Mouse (Mus musculus) heart, embryonic 12.5 days (tissue): Measurements from ENCODE around the gene Gm20388. TPM values are rescaled to one million over a fixed set of nuclear protein-coding genes. Genes with fewer than 3 reads are reported as not detected.
A peak's percentile ranks its signal among the peaks of the same experiment; 100 is the strongest.

ENCODE experiments used
- ATAC-seq: fragments of 200-750 bp; cut with Nextera tagmentation; 2 replicates; pipeline ENCODE4 v1.8.0; 2017; ENCODE audit warnings: moderate TSS enrichment, moderate library complexity; ENCODE audit not compliant: insufficient number of reproducible peaks, low FRiP score
- H3K27ac ChIP-seq: fragments of 300-500 bp; sonication (generic); 2 replicates; pipeline ENCODE4 v1.5.1; 2016; ENCODE audit warnings: mild to moderate bottlenecking, moderate library complexity; ENCODE audit not compliant: poor library complexity, severe bottlenecking
- H3K27me3 ChIP-seq: fragments of 300-500 bp; sonication (generic); replicated peaks from 2 replicates; pipeline ENCODE4 v1.6.1; 2016; ENCODE audit warnings: mild to moderate bottlenecking, moderate library complexity
- H3K36me3 ChIP-seq: fragments of 300-500 bp; sonication (generic); 2 replicates; pipeline ENCODE4 v1.6.1; 2016; ENCODE audit warnings: mild to moderate bottlenecking, moderate library complexity
- H3K4me1 ChIP-seq: fragments of 300-500 bp; sonication (generic); replicated peaks from 2 replicates; pipeline ENCODE4 v1.6.1; 2016; ENCODE audit warnings: mild to moderate bottlenecking
- H3K4me2 ChIP-seq: fragments of 300-500 bp; sonication (generic); 2 replicates; pipeline ENCODE4 v1.6.1; 2016; ENCODE audit warnings: mild to moderate bottlenecking, moderate library complexity
- H3K4me3 ChIP-seq: fragments of 300-500 bp; sonication (generic); 2 replicates; pipeline ENCODE4 v1.5.1; 2016; ENCODE audit warnings: mild to moderate bottlenecking
- H3K9ac ChIP-seq: fragments of 300-500 bp; sonication (generic); 2 replicates; pipeline ENCODE4 v1.6.1; 2016; ENCODE audit warnings: mild to moderate bottlenecking, moderate library complexity
- H3K9me3 ChIP-seq: fragments of 300-500 bp; sonication (generic); replicated peaks from 2 replicates; pipeline ENCODE4 v1.6.1; 2016; ENCODE audit warnings: mild to moderate bottlenecking, moderate library complexity
- WGBS: fragments of 180-500 bp; shearing (Covaris S2); methylation state at CpG from one replicate; pipeline ENCODE4 v1.1.7; 2016; 5-methylcytosine and 5-hydroxymethylcytosine counted together
- polyA plus RNA-seq: library from polyadenylated mRNA; unstranded; fragments of >200 nt; fragmentation: Nextera tagmentation; extraction: Ambion mirVana; gene quantifications from 2 replicates; pipeline ENCODE4 v1.2.1, GENCODE M21; 2016

Gm20388 gene
- polyA plus RNA-seq, 1 experiment from 2014 or later = not detected

DNA sequence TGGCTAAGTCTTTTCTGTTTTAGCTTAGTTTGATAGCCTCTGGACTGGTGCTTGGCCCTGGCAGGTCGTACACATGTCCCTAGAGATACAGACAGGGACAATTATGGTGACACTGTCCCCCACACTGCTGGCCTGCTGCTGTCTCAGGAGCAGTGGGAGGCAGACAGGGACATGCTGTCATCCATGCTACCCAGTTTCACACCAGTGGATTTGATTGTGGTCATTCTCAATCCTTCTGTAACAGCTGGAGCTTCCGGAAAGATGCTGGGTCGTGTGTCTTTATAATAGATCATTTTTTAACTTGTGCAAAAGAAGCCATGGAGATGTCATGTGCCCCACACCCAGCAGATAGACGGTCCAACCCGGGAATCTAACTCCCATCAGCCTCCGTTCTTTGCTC lies 2334.5 kb downstream of the Gm20388 start:
- no peak overlapping the region for H3K4me2 ChIP-seq
- no peak for ATAC-seq
- H3K9ac ChIP-seq = no peak overlapping the region
- no peaks in the 10 kb centered on the region for H3K27me3 ChIP-seq
- H3K4me1 ChIP-seq = peaks cover 34% of the 10 kb centered on the region
- no peaks in the 10 kb centered on the region for H3K36me3 ChIP-seq
- H3K4me3 ChIP-seq = no peak overlapping the region
- no peaks in the 10 kb centered on the region for H3K9me3 ChIP-seq
- no peak overlapping the region for H3K27ac ChIP-seq
- WGBS = 76% methylated on average over 6 of the region's 6 CpGs

DNA sequence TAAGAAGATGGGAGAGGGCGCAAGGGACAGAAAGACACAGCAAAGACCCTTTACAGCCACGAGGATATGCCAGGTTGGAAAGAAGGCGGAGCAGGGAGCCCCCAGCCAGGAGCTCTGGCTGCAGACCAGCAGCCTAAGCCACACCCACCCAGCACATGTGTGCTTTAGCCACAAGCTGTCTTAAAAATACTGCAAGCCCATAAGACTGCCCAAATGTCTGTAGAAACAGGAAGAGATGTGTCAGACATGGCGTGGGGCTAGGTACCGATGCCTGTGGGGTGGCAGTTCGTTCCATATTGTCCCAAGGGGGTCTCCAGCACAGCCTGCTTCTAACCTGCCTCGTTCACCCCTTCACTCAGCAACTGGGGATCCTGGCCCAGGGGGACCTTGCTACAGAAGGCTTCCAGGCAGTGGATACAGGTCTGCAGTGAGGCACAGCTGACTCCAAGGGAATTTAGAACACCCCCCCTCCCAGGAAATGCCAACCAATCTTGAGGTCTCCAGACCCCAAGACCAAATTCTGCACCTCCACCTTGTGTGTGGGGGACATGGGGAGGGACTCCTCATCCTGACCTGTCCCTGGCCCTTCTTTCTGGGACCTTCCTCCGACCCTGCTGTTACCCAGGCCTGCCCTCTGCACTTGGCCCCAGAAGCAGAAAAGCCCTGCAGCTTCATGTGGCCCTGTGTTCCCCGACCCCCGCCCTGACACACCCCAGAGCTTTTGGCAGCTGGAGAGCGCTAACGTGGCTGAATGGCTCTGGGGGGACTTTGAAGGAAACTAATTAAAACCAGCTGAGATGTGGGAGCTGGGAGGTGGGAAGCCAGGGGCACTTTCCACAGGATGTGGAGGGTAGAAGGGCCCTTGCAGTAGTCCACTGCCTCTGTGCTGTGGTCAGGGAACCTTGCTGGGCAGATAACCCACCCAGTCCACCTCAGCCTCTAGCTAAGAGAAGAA lies 2335.9 kb downstream of the Gm20388 start:
- Histone ChIP-seq H3K27ac (no peak overlapping the region), H3K36me3 (no peaks in the 10 kb centered on the region), H3K9me3 (no peaks in the 10 kb centered on the region), H3K4me1 (peaks cover 34% of the 10 kb centered on the region), H3K4me2 (no peak overlapping the region), H3K27me3 (no peaks in the 10 kb centered on the region), H3K9ac (no peak overlapping the region), H3K4me3 (no peak overlapping the region)
- 46% methylated on average over 12 of the region's 12 CpGs for WGBS
- ATAC-seq = no peak

DNA sequence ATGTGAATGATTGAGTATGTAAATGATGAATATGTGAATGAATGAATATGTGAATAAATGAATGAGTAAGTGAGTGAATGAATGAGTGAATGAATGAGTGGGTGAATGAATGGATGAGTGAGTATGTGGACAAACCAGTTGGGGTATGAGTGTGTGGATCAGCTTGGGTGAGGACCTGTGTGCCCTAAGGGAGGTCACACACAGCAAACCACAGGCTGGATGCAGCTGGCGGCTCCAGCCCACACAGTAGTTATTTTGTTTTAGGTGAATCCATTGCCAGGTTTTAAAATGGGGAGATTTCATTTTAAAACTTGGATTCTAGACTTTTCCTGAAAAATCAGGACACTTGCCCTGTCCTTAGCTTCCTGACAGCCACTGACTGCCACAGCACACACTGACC lies 2341.1 kb downstream of the Gm20388 start:
- Histone ChIP-seq H3K4me1 (peaks cover 17% of the 10 kb centered on the region), H3K9me3 (no peaks in the 10 kb centered on the region), H3K9ac (no peak overlapping the region), H3K36me3 (no peaks in the 10 kb centered on the region), H3K4me3 (no peak overlapping the region), H3K27me3 (peaks cover 32% of the 10 kb centered on the region), H3K27ac (no peak overlapping the region), H3K4me2 (no peak overlapping the region)
- ATAC-seq = no peak
- WGBS = 83% methylated on average over 1 of the region's 1 CpGs

DNA sequence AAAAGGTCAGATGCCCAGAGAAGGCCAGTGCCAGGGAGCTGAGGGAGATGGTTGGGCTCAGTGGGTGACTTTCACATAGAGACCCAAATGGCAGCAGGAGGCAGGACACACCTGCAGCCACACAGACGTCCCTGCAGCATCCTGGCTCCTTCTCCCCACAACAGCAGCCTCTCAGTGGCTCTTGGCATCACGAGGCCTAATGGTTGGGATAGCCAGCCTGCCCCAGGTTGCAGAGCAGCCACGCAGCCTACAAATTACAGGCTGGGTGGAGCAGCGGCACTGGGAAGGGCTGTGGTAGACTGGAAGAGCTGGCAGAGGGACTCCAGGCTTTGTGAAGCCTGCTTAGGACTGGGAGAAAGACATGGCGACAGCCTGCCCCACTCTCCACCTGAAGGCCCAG lies 2341.7 kb downstream of the Gm20388 start:
- 65% methylated on average over 5 of the region's 5 CpGs for WGBS
- no peak overlapping the region for H3K27ac ChIP-seq

DNA sequence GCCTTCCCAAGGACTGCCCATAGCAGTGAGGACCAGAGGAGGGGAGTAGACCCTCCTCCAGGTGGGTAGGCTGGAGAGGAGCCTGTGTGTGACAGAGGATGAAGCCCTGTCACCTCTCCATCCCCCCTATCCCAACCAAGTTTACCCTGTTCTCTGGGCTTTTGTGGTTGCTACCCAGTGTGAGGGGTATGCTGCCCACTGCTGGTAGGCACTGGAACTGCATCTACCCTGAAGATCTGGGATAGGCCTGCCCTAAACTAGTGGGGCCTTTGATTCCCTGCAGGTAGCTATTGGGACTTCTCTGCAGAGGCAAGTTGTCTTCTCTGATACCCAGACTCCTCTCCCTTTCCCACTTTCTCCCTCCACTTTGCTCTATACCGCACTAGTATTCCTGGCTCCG lies 2348.7 kb downstream of the Gm20388 start:
- Histone ChIP-seq H3K4me1 (peaks cover 8% of the 10 kb centered on the region), H3K9ac (no peak overlapping the region), H3K9me3 (no peaks in the 10 kb centered on the region), H3K36me3 (no peaks in the 10 kb centered on the region), H3K4me2 (no peak overlapping the region), H3K27me3 (peaks cover 64% of the 10 kb centered on the region), H3K4me3 (no peak overlapping the region), H3K27ac (no peak overlapping the region)
- no peak for ATAC-seq
- 59% methylated on average over 2 of the region's 2 CpGs for WGBS

More for the DNA sequence above, 2341.7 kb downstream of the Gm20388 start:
- Histone ChIP-seq H3K4me2 (no peak overlapping the region), H3K36me3 (no peaks in the 10 kb centered on the region), H3K9me3 (no peaks in the 10 kb centered on the region), H3K4me3 (no peak overlapping the region), H3K9ac (no peak overlapping the region), H3K4me1 (peaks cover 14% of the 10 kb centered on the region), H3K27me3 (peaks cover 32% of the 10 kb centered on the region)
- ATAC-seq = no peak

DNA sequence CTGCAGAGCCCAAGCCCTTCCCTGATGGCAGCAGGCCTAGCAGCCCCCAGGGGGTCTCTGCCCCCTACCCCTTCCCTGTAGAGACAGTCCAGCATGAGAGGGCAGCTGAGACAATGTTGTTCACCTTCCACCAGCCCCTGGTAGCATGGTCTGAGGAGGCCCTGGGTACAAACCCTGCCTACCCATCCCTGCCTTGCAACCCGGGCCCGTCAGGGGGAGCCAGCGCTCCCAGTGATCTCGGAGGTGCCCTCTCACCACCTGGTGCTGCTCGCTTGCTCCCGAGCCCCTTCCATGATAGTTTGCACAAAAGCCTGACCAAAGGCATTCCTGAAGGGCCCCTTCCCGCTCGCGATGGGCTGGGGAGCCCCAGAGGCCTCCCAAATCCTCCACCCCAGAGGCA lies 2350.1 kb downstream of the Gm20388 start:
- Histone ChIP-seq H3K27ac (no peak overlapping the region), H3K27me3 (peaks cover 60% of the 10 kb centered on the region), H3K9me3 (no peaks in the 10 kb centered on the region), H3K4me3 (no peak overlapping the region), H3K36me3 (no peaks in the 10 kb centered on the region), H3K4me1 (peaks cover 4% of the 10 kb centered on the region), H3K4me2 (no peak overlapping the region), H3K9ac (no peak overlapping the region)
- 63% methylated on average over 9 of the region's 9 CpGs for WGBS
- no peak for ATAC-seq

DNA sequence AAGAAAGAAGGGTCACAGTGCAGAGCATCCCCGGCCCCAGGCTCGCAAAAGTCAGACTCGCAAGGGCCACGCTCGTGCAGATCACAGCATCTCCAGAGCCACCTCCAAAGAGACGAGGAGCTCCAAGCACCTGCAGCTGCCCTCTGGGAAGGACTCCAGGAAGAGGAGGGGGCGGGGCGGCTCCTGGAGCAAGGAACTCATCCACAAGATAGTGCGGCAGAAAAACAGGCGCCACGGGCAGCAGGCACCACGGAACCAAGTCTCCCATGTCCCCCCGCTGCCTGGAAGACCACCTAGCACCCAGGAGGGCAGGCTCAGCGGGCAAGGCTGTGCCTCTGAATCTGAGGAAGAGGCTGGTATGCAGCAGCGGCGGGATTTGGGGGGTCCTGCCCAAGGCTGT lies 2352.2 kb downstream of the Gm20388 start:
- Histone ChIP-seq H3K27me3 (peaks cover 65% of the 10 kb centered on the region), H3K4me2 (no peak overlapping the region), H3K27ac (no peak overlapping the region), H3K9me3 (no peaks in the 10 kb centered on the region), H3K36me3 (no peaks in the 10 kb centered on the region), H3K9ac (no peak overlapping the region), H3K4me1 (no peaks in the 10 kb centered on the region), H3K4me3 (no peak overlapping the region)
- WGBS = 61% methylated on average over 16 of the region's 16 CpGs
- no peak for ATAC-seq

DNA sequence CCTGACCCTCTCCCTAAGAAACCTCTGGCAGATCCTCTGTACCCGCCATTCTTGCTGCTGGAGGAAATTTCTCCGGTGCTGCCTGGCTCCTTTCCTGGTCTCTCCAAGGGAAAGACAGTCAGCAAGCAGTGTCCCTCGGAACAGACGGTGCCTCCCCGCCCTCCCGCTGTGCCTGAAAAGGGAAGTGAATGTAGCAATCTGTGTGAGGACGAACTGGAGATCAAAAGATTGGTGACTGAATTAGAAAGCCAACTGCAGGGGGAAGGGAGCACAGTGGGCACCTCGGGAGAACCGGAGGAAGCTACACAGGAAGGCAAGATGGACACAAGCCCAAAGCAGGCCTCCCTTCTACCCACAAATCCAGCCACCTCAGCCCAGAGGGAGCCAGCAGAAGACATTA lies 2353.6 kb downstream of the Gm20388 start:
- no peak for ATAC-seq
- no peak overlapping the region for H3K27ac ChIP-seq
- no peak overlapping the region for H3K9ac ChIP-seq
- H3K4me3 ChIP-seq = no peak overlapping the region
- H3K4me1 ChIP-seq = 0 out of 2 replicates have a peak, but pooled peaks cover 5% of the 10 kb centered on the region
- H3K4me2 ChIP-seq = no peak overlapping the region
- H3K36me3 ChIP-seq = no peaks in the 10 kb centered on the region
- H3K27me3 ChIP-seq = peaks cover 66% of the 10 kb centered on the region
- no peaks in the 10 kb centered on the region for H3K9me3 ChIP-seq
- 37% methylated on average over 9 of the region's 9 CpGs for WGBS

DNA sequence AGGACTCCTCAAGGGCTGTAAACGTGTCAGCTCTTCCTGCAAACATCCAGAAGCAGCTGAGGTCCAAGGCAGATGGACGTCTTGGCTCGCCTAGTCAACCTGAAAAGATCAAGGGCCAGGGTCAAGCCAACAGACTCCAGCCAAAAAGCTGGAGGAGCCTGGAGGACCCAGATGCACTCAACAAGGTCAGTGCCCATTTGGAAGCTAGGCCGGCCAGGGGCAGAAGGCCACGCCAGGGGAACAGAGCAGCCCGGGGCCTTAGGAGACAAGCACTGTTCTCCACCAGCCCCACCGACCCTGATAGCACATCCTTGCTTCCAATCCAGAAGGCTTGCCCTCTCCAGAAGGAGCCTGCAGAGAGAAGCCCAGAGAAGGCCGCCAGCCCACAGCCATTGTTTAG lies 2354.9 kb downstream of the Gm20388 start:
- Histone ChIP-seq H3K9ac (no peak overlapping the region), H3K27ac (no peak overlapping the region), H3K4me3 (no peak overlapping the region), H3K9me3 (no peaks in the 10 kb centered on the region), H3K4me1 (0 out of 2 replicates have a peak, but pooled peaks cover 9% of the 10 kb centered on the region), H3K27me3 (peaks cover 70% of the 10 kb centered on the region), H3K4me2 (no peak overlapping the region), H3K36me3 (no peaks in the 10 kb centered on the region)
- ATAC-seq = no peak
- 81% methylated on average over 8 of the region's 8 CpGs for WGBS

DNA sequence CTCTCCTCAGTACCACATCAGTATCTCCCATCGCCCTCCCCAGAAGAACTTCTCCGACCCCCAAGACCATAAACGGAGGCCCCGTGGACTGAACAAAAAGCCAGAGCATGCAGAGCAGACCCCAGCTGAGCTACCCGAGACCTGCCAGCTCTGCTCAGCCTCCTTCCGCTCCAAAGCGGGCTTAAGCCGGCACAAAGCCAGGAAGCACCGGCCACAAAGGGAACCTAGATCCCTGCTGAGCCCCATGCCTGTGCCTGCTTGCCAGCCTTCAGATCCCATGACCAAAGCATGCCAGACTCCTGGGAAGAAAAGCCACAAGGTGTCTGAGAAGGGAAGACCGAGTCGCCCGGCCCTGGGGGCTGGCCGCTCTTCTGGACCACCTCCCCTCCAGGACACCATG lies 2356.2 kb downstream of the Gm20388 start:
- H3K27me3 ChIP-seq = peaks cover 66% of the 10 kb centered on the region
- no peak overlapping the region for H3K4me2 ChIP-seq
- H3K9ac ChIP-seq = no peak overlapping the region
- 69% methylated on average over 13 of the region's 13 CpGs for WGBS
- H3K9me3 ChIP-seq = no peaks in the 10 kb centered on the region
- H3K27ac ChIP-seq = no peak overlapping the region
- no peaks in the 10 kb centered on the region for H3K36me3 ChIP-seq
- no peak for ATAC-seq
- H3K4me3 ChIP-seq = no peak overlapping the region
- H3K4me1 ChIP-seq = 0 out of 2 replicates have a peak, but pooled peaks cover 9% of the 10 kb centered on the region

DNA sequence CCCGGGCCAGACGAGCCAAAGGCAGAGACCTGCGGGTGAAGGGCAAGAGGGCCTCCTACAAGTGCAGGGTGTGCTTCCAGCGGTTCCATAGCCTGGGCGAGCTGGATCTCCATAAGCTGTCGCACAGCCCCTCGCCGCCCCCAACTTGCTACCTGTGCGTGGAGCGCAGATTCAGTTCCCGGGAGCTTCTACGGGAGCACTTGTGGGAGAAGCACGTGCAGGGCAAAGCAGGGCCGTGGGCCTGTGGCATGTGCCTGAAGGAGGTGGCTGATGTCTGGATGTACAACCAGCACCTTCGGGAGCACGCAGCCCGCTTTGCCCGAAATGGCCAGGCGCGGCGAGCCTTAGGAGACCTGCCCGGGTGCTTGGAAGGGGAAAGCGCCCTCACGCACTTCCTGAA lies 2358.2 kb downstream of the Gm20388 start:
- Histone ChIP-seq H3K4me3 (peak overlapping the region; percentile 46), H3K27ac (no peak overlapping the region), H3K4me1 (peaks cover 16% of the 10 kb centered on the region), H3K36me3 (no peaks in the 10 kb centered on the region), H3K4me2 (peak overlapping the region; percentile 80), H3K27me3 (peaks cover 49% of the 10 kb centered on the region), H3K9ac (peak overlapping the region; percentile 61), H3K9me3 (no peaks in the 10 kb centered on the region)
- no peak for ATAC-seq
- 59% methylated on average over 24 of the region's 24 CpGs for WGBS
